Mouse (Mus musculus) C2C12 (cell line): ENCODE measurements around the gene Sost. TPM values are rescaled to one million over a fixed set of nuclear protein-coding genes. Genes with fewer than 3 reads are reported as not detected.

ENCODE experiments used
- H3K27me3 ChIP-seq: one replicate; pipeline ENCODE4 v1.6.1; 2011; ENCODE audit not compliant: control insufficient read depth, insufficient read depth, insufficient read length
- H3K36me3 ChIP-seq: one replicate; pipeline ENCODE4 v1.6.1; 2011; ENCODE audit not compliant: control insufficient read depth, insufficient read depth
- H3K4me3 ChIP-seq: one replicate; pipeline ENCODE4 v1.5.1; 2011; ENCODE audit warnings: mild to moderate bottlenecking, control low read depth; ENCODE audit not compliant: poor library complexity, insufficient read depth, severe bottlenecking
- H3K79me2 ChIP-seq: one replicate; pipeline ENCODE4 v1.6.1; 2011; ENCODE audit not compliant: control insufficient read depth, insufficient read depth
- H3K79me3 ChIP-seq: one replicate; pipeline ENCODE4 v1.6.1; 2011; ENCODE audit warnings: low read depth, control low read depth
- H3ac ChIP-seq: one replicate; pipeline ENCODE3; 2011; ENCODE audit warnings: low read depth; ENCODE audit not compliant: control insufficient read depth, insufficient read length
- CEBPB ChIP-seq: IDR thresholded peaks from one replicate; pipeline ENCODE4 v1.6.1; 2011; ENCODE audit warnings: low read depth, mild to moderate bottlenecking, control low read depth, moderate library complexity
- CTCF ChIP-seq: IDR thresholded peaks from one replicate; pipeline ENCODE4 v1.5.1; 2011; ENCODE audit not compliant: control insufficient read depth, insufficient read depth, insufficient read length
- FOSL1 ChIP-seq: IDR thresholded peaks from one replicate; pipeline ENCODE4 v1.8.0; 2011; ENCODE audit warnings: mild to moderate bottlenecking, low read length; ENCODE audit not compliant: poor library complexity, insufficient read depth, severe bottlenecking
- MAX ChIP-seq: IDR thresholded peaks from one replicate; pipeline ENCODE4 v1.6.1; 2011; ENCODE audit warnings: mild to moderate bottlenecking, control low read depth
- MYOD1 ChIP-seq: IDR thresholded peaks from one replicate; pipeline ENCODE4 v1.6.1; 2011; ENCODE audit warnings: low read depth; ENCODE audit not compliant: control insufficient read depth, insufficient read length
- MYOG ChIP-seq: IDR thresholded peaks from one replicate; pipeline ENCODE4 v1.6.1; 2011; ENCODE audit not compliant: control insufficient read depth, insufficient read length; ENCODE audit errors: extremely low read depth
- USF1 ChIP-seq: IDR thresholded peaks from one replicate; pipeline ENCODE4 v1.6.1; 2011; ENCODE audit warnings: low read depth, mild to moderate bottlenecking, control low read depth, moderate library complexity
- polyA plus RNA-seq: library from polyadenylated mRNA; unstranded; fragments of >200 nt; fragmentation: generic; extraction: Trizol; gene quantifications from one replicate; pipeline ENCODE4 v1.2.1, GENCODE M21; 2012; ENCODE audit warnings: missing spikeins

Gene Sost
- polyA plus RNA-seq, 1 experiment = 0.02 TPM

DNA sequence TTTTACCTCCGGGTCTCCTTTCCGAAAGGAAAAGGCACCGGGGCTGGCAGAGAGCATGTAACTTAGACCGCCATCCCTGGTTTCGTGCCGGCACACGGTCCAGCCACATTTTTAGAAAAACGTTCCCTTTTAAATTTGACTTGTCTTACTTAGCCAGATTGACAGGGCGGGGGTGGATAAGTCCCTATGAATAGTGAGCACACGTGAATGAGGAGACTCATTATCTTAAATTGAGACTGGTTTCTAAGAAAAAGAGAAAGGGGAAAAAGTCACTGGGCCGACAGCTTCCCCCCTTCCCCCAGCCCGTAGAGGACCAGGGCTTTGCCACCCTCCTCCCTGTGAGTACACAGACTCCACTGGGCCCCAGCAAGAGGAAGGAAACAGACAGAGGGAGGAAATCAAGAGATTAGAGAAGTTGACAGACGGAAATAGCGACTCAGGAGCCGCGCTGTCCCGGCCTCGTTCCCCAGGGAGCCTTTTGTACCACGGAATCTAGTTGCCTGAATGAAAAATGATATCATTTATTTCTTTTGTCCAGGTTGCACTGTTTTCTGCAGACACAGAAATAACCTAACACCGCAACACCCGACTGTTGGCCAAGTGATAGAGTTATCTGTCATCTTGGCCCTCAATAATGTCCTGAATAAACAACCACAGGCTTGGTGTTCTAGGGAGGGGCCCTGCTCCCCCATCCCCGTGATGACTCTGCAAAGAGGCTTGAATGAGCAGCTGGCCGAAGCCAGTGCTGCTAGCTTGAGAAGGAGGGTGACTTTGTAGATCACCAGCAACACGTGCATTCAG is 14.1 kb downstream of the Sost start:
- Histone ChIP-seq H3K36me3 (no peaks in the 10 kb centered on the region), H3K79me3 (no peaks in the 10 kb centered on the region), H3ac (no peak overlapping the region), H3K4me3 (no peak overlapping the region), H3K79me2 (no peaks in the 10 kb centered on the region), H3K27me3 (peaks cover 74% of the 10 kb centered on the region)
- TF ChIP-seq MYOD1 (peak; percentile 78), MAX (peak; percentile 25), USF1 (no peak), CEBPB (no peak), CTCF (no peak)

DNA sequence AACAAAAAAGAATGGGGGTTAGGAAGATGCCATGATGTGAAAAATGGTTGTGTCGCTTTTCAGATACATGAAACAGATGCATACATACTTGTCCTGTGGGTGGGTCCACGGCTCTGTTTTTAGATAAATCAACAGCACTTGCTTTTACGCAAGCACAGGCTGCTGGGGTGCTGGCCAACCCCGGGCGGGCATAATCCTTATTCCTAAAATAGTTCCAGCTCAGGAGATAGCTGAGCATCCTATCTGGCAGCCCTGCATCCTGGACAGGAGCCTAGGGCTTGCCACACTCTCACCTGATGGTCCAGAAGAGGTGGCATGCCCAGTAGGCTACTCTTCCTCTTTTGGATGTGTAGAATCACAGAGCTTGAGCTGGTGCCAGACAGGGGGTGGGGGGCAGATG is 16.8 kb downstream of the Sost start:
- Histone ChIP-seq H3K36me3 (no peaks in the 10 kb centered on the region), H3K4me3 (no peak overlapping the region), H3K27me3 (peaks cover 58% of the 10 kb centered on the region), H3K79me2 (no peaks in the 10 kb centered on the region), H3ac (no peak overlapping the region), H3K79me3 (no peaks in the 10 kb centered on the region)
- no peak for TF ChIP-seq USF1
- no peak for TF ChIP-seq FOSL1
- TF ChIP-seq MYOG = no peak
- no peak for TF ChIP-seq MAX
- no peak for TF ChIP-seq CEBPB
- TF ChIP-seq CTCF = no peak
- no peak for TF ChIP-seq MYOD1

DNA sequence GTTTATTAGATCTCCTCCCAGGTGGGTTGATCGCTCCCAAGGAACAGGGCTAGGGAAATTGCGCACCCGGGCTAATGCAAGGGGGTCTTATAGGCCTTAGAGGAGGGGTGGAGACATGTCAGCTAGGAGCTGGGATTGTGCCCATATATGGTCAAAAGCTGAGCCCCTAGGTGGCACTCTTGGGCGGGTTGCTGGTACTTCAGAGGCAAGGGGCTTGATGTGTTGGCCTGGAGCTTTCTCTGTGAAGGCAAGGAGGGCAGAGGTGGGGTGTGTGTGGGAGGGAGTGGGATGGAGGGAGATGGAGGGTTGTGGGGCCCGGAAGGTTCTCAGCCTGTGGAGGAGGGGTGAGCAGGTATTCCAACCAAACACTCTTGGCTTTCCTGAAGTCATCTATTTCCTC is 20.3 kb downstream of the Sost start:
- Histone ChIP-seq H3K27me3 (peaks cover 55% of the 10 kb centered on the region), H3K79me3 (no peaks in the 10 kb centered on the region), H3K4me3 (no peak overlapping the region), H3K79me2 (no peaks in the 10 kb centered on the region), H3ac (no peak overlapping the region), H3K36me3 (no peaks in the 10 kb centered on the region)
- TF ChIP-seq MYOD1 = no peak
- TF ChIP-seq USF1 = no peak
- no peak for TF ChIP-seq MYOG
- TF ChIP-seq CTCF = no peak
- TF ChIP-seq CEBPB = no peak
- no peak for TF ChIP-seq MAX
- no peak for TF ChIP-seq FOSL1

DNA sequence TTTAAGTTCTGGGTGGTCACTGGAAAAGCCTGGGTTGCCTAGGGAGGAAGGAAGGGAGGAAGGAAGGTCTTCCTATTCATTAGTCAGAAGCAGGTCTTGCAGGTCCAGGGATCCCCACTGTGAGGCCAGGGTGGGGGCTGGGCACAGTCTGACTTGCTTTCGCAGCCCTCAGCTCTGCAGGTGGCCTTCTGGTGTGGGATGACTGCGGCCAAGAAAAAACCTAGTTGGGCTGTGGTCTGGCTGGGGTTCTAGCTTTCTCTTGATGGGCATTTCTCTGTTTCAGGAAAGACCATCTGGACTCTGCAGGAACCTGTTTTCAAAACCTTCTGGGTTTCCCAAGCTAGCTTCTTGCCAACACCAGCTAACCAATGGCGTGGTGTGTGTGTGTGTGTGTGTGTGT is 23.8 kb downstream of the Sost start:
- H3K79me3 ChIP-seq = no peaks in the 10 kb centered on the region
- TF ChIP-seq MAX (no peak), FOSL1 (no peak), MYOD1 (no peak), CEBPB (no peak), MYOG (no peak), USF1 (no peak), CTCF (no peak)
- no peaks in the 10 kb centered on the region for H3K36me3 ChIP-seq
- H3K79me2 ChIP-seq = no peaks in the 10 kb centered on the region
- H3K4me3 ChIP-seq = no peak overlapping the region
- peaks cover 51% of the 10 kb centered on the region for H3K27me3 ChIP-seq
- H3ac ChIP-seq = no peak overlapping the region

DNA sequence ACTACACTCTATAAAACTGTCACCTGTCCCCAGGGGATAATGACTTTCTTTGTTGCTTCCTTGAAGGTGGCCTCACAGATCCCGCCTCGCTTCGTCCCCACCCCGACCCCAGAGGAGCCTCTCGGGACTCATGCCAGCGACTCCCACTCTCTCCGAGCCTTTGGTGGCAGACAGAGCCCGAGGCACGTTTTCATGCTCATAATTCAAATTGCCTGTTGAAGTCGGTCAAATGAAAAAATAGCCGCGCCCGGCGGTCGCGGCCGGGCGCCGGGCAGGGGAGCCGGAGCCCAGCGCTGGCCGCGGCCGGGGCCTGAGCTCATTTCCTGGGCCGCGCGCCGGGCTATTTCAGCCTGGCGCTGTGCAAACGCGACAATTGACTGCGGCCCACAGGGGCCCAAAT is 29.7 kb downstream of the Sost start:
- H3K79me2 ChIP-seq = no peaks in the 10 kb centered on the region
- H3K4me3 ChIP-seq = no peak overlapping the region
- no peak overlapping the region for H3ac ChIP-seq
- no peaks in the 10 kb centered on the region for H3K36me3 ChIP-seq
- H3K79me3 ChIP-seq = no peaks in the 10 kb centered on the region
- TF ChIP-seq CEBPB (no peak), USF1 (no peak), CTCF (no peak), MYOD1 (no peak), MAX (no peak), FOSL1 (no peak)
- H3K27me3 ChIP-seq = peaks cover 65% of the 10 kb centered on the region

DNA sequence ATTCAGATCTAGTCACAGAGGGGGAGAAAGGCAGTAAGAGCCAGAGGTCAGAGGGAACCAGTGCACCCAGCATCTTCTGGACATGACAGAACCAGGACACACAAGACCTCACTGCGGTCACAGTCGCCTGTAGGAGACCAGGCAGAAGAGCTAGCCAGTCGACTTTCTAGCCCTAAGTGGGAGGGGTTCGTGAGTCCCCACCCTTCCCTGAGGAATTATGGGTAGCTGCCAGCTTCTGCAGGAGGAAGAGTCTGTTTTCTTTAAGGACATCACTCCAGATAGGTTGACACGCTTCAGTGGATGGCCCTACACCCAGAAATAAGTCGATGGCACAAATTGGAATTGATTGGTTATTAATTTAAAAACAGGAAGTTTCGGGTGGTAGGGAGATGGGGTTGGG is 30.4 kb downstream of the Sost start:
- no peak for TF ChIP-seq MAX
- TF ChIP-seq USF1 = no peak
- TF ChIP-seq CTCF = no peak
- no peak for TF ChIP-seq FOSL1
- TF ChIP-seq MYOD1 = no peak
- no peak for TF ChIP-seq MYOG
- TF ChIP-seq CEBPB = no peak
- Histone ChIP-seq H3K79me3 (no peaks in the 10 kb centered on the region), H3K4me3 (no peak overlapping the region), H3K79me2 (no peaks in the 10 kb centered on the region), H3K36me3 (no peaks in the 10 kb centered on the region), H3K27me3 (peaks cover 65% of the 10 kb centered on the region), H3ac (no peak overlapping the region)
